Mouse (Mus musculus): ENCODE results near the gene Rere. TPM values are rescaled to one million over a fixed set of nuclear protein-coding genes. Genes with fewer than 3 reads are reported as not detected.

Rere gene
- polyA plus RNA-seq, 1 experiment = 26.2 TPM

- Histone ChIP-seq H3K27ac (ENCODE audit: control insufficient read depth, insufficient read depth, low read depth, low read length) (peak overlapping the region; percentile 93), H3K36me3 (ENCODE audit: control insufficient read depth, insufficient read depth, low read length) (no peaks in the 10 kb centered on the region), H3K4me1 (ENCODE audit: control insufficient read depth, insufficient read depth, low read length) (peaks cover 16% of the 10 kb centered on the region), H3K4me3 (ENCODE audit: control insufficient read depth, low read depth, low read length) (peak overlapping the region; percentile 92), H3K27me3 (ENCODE audit: control insufficient read depth, insufficient read depth, low read length) (no peaks in the 10 kb centered on the region)
- TF ChIP-seq CTCF (IDR thresholded peaks at IDR 0.05; ENCODE audit: control insufficient read depth, insufficient read depth, insufficient replicate concordance, low read depth, low read length) (no peak), POLR2A (IDR thresholded peaks at IDR 0.05; ENCODE audit: control insufficient read depth, low read depth, low read length) (no peak)
Measured at GRCm38 (mm10) chr4:150569135-150569833, 287.8 kb downstream of the Rere start.

DNA sequence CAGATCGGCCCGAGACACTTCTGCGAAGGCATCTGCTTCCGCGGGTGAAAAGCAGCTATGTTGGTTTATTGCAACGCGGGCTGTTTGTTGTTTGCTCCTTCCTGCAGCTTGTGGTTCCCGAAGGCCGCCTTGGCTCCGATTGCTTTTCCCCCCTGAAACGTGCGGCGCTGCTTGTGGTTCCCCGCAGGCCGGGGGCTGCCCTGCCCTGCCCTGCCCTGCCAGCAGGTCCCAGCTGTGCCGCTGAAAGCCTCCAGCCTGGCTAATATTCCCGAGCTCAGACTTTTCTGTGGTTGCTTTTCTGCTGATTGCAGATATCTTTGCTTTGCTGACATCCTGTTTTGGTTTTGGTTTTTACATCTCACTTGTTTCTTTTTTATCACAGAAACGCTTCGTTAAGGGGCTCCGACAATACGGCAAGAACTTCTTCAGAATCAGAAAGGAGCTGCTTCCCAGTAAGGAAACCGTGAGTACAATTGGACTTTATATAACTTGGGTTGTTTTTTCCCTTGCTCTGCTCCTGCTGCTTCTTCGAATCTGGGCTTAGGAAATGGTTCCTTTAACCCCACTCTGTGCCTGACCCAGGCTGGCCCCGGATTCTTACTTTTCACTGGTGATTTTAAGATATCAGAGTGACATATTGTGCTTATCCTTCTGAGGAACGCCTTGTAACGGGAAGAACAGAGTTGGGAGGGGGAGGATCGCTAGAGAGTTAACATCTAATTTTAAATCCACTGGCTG, 288.6 kb downstream of the Rere start:
- no peaks in the 10 kb centered on the region for H3K27me3 ChIP-seq (ENCODE audit: control insufficient read depth, insufficient read depth, low read length)
- H3K4me1 ChIP-seq (ENCODE audit: control insufficient read depth, insufficient read depth, low read length) = peaks cover 16% of the 10 kb centered on the region
- TF ChIP-seq CTCF (IDR thresholded peaks at IDR 0.05; ENCODE audit: control insufficient read depth, insufficient read depth, insufficient replicate concordance, low read depth, low read length) (no peak), POLR2A (IDR thresholded peaks at IDR 0.05; ENCODE audit: control insufficient read depth, low read depth, low read length) (no peak)
- H3K4me3 ChIP-seq (ENCODE audit: control insufficient read depth, low read depth, low read length) = peak overlapping the region; percentile 92
- peak overlapping the region; percentile 93 for H3K27ac ChIP-seq (ENCODE audit: control insufficient read depth, insufficient read depth, low read depth, low read length)
- H3K36me3 ChIP-seq (ENCODE audit: control insufficient read depth, insufficient read depth, low read length) = no peaks in the 10 kb centered on the region

- Histone ChIP-seq H3K27me3 (ENCODE audit: control insufficient read depth, insufficient read depth, low read length) (no peaks in the 10 kb centered on the region), H3K4me3 (ENCODE audit: control insufficient read depth, low read depth, low read length) (peak overlapping the region; percentile 49; the same call in 1 of the 2 replicates), H3K36me3 (ENCODE audit: control insufficient read depth, insufficient read depth, low read length) (no peaks in the 10 kb centered on the region), H3K27ac (ENCODE audit: control insufficient read depth, insufficient read depth, low read depth, low read length) (peak overlapping the region; percentile 76), H3K4me1 (ENCODE audit: control insufficient read depth, insufficient read depth, low read length) (peaks cover 16% of the 10 kb centered on the region)
- TF ChIP-seq POLR2A (IDR thresholded peaks at IDR 0.05; ENCODE audit: control insufficient read depth, low read depth, low read length) (no peak), CTCF (IDR thresholded peaks at IDR 0.05; ENCODE audit: control insufficient read depth, insufficient read depth, insufficient replicate concordance, low read depth, low read length) (no peak)
Measured at GRCm38 (mm10) chr4:150570793-150571192, 289.3 kb downstream of the Rere start.

DNA sequence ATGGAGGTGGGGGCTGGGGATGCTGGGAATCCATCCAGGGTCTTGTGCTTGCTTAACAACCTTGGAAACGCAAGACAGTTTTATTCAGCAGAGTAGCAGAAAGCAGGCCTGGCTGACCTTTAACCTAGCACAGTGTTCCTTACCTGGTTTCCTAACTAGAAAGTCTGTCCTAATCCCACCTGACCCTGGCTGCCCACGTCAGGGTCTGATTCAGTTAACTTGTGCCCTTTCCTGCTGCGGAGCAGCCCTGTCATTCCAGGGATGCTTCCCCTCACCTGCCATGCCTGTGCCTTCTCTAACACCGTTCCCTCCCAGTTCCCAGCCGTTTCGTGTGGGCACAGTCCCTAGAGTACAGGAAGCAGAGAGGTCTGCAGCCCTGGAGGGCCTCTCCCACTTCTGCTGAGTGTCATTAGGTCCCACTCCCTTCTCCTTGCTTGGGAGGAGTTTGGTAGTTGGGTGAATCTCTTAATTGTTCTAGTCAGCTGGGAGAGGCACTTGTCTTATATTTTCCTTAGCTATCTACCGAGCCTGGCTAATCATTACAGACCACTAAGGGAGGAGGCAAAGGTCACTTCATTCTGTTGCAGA, 290.8 kb downstream of the Rere start:
- no peak for TF ChIP-seq POLR2A (IDR thresholded peaks at IDR 0.05; ENCODE audit: control insufficient read depth, low read depth, low read length)
- no peak for TF ChIP-seq CTCF (IDR thresholded peaks at IDR 0.05; ENCODE audit: control insufficient read depth, insufficient read depth, insufficient replicate concordance, low read depth, low read length)
- H3K4me3 ChIP-seq (ENCODE audit: control insufficient read depth, low read depth, low read length) = no peak overlapping the region
- no peak overlapping the region for H3K27ac ChIP-seq (ENCODE audit: control insufficient read depth, insufficient read depth, low read depth, low read length)
- H3K4me1 ChIP-seq (ENCODE audit: control insufficient read depth, insufficient read depth, low read length) = peaks cover 16% of the 10 kb centered on the region
- no peaks in the 10 kb centered on the region for H3K27me3 ChIP-seq (ENCODE audit: control insufficient read depth, insufficient read depth, low read length)
- no peaks in the 10 kb centered on the region for H3K36me3 ChIP-seq (ENCODE audit: control insufficient read depth, insufficient read depth, low read length)

DNA sequence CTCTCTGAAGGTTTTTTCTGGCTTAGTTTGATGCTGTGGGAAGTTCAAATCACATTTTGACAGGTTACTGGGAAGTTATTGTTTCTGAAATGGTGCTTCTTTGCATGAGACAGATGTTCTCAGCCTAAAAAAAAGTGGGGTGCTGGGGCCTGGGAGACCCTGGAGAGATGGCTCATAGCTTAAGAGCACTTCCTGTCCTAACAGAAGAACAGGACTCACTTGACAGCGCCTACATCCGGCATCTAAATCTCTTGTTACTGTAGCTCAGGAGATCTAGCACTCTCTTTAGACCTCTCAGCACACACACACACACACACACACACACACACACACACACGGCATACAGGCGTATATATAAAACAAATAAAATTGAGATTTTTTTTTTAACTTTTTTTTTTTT, 291.5 kb downstream of the Rere start:
- TF ChIP-seq POLR2A (IDR thresholded peaks at IDR 0.05; ENCODE audit: control insufficient read depth, low read depth, low read length) = no peak
- no peaks in the 10 kb centered on the region for H3K27me3 ChIP-seq (ENCODE audit: control insufficient read depth, insufficient read depth, low read length)
- no peaks in the 10 kb centered on the region for H3K36me3 ChIP-seq (ENCODE audit: control insufficient read depth, insufficient read depth, low read length)
- H3K4me1 ChIP-seq (ENCODE audit: control insufficient read depth, insufficient read depth, low read length) = peaks cover 16% of the 10 kb centered on the region
- no peak overlapping the region for H3K4me3 ChIP-seq (ENCODE audit: control insufficient read depth, low read depth, low read length)
- H3K27ac ChIP-seq (ENCODE audit: control insufficient read depth, insufficient read depth, low read depth, low read length) = no peak overlapping the region

GRCm38 (mm10) chr4:150575363-150576092, 294.1 kb downstream of the Rere start:
- TF ChIP-seq CTCF (IDR thresholded peaks at IDR 0.05; ENCODE audit: control insufficient read depth, insufficient read depth, insufficient replicate concordance, low read depth, low read length) = no peak
- TF ChIP-seq POLR2A (IDR thresholded peaks at IDR 0.05; ENCODE audit: control insufficient read depth, low read depth, low read length) = no peak
- Histone ChIP-seq H3K4me1 (ENCODE audit: control insufficient read depth, insufficient read depth, low read length) (peaks cover 2% of the 10 kb centered on the region; the same call in 1 of the 2 replicates), H3K27ac (ENCODE audit: control insufficient read depth, insufficient read depth, low read depth, low read length) (no peak overlapping the region), H3K4me3 (ENCODE audit: control insufficient read depth, low read depth, low read length) (no peak overlapping the region), H3K36me3 (ENCODE audit: control insufficient read depth, insufficient read depth, low read length) (no peaks in the 10 kb centered on the region), H3K27me3 (ENCODE audit: control insufficient read depth, insufficient read depth, low read length) (no peaks in the 10 kb centered on the region)

GRCm38 (mm10) chr4:150576339-150576738, 294.9 kb downstream of the Rere start:
- TF ChIP-seq POLR2A (IDR thresholded peaks at IDR 0.05; ENCODE audit: control insufficient read depth, low read depth, low read length) = no peak
- no peak for TF ChIP-seq CTCF (IDR thresholded peaks at IDR 0.05; ENCODE audit: control insufficient read depth, insufficient read depth, insufficient replicate concordance, low read depth, low read length)
- H3K27me3 ChIP-seq (ENCODE audit: control insufficient read depth, insufficient read depth, low read length) = no peaks in the 10 kb centered on the region
- H3K4me3 ChIP-seq (ENCODE audit: control insufficient read depth, low read depth, low read length) = no peak overlapping the region
- no peaks in the 10 kb centered on the region; the same call in 1 of the 2 replicates for H3K4me1 ChIP-seq (ENCODE audit: control insufficient read depth, insufficient read depth, low read length)
- no peak overlapping the region for H3K27ac ChIP-seq (ENCODE audit: control insufficient read depth, insufficient read depth, low read depth, low read length)
- H3K36me3 ChIP-seq (ENCODE audit: control insufficient read depth, insufficient read depth, low read length) = no peaks in the 10 kb centered on the region
